Mouse (Mus musculus): ENCODE data around the gene Tmem126b.

- no peak for TF ChIP-seq GATA1 (IDR thresholded peaks at IDR 0.05; ENCODE audit: borderline replicate concordance, low read length)
- no peak for TF ChIP-seq FLI1 (IDR thresholded peaks at IDR 0.05; ENCODE audit: low read length)
Observed at GRCm38 (mm10) chr7:90473511-90473910, 2.3 kb downstream of the Tmem126b start.

Measured in megakaryocyte, embryonic 14.5 days (primary cell).